Mouse (Mus musculus) embryo, embryonic 9.5 days (tissue): ENCODE data around the gene Tnfaip8l3.
A peak's percentile ranks its signal among the peaks of the same experiment; 100 is the strongest.
"Not testable (repeated sequence)": the region's sequence is repeated elsewhere in the genome, so short reads cannot be mapped to it uniquely, and the experiment has no call there.

Experiments
- DNase-seq: peaks from one replicate; pipeline ENCODE4 v3.0.0-alpha.2; 2017; ENCODE audit errors: extremely low spot score

The Tnfaip8l3 gene

GRCm38 (mm10) chr9:54068032-54068649 is at the start of gene Tnfaip8l3:
TSS of gene Tnfaip8l3 (minus strand) at chr9:54068388.
- DNase-seq = peak; percentile 55

GRCm38 (mm10) chr9:54112726-54113125 is 44.5 kb upstream of the Tnfaip8l3 start:
- DNase-seq = no peak

DNA sequence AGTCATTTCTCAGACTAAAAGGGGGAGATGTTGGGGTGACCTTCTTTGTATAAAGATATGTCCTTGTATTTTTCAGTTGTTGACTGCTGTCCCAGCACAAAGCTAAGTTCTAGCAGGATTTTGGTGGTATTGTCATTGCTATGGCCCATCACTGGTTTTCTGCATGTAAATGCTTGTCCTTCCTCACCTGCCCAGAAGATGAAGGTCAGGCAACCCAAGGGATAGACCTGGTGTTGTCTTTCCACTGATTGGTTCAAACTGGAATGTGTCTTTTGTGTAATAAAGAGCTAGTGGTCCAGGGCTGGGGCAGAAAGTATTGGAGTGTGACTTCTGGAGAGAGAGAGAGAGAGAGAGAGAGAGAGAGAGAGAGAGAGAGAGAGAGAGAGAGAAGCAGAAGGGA is 30.4 kb upstream of the Tnfaip8l3 start:
- no peak for DNase-seq

DNA sequence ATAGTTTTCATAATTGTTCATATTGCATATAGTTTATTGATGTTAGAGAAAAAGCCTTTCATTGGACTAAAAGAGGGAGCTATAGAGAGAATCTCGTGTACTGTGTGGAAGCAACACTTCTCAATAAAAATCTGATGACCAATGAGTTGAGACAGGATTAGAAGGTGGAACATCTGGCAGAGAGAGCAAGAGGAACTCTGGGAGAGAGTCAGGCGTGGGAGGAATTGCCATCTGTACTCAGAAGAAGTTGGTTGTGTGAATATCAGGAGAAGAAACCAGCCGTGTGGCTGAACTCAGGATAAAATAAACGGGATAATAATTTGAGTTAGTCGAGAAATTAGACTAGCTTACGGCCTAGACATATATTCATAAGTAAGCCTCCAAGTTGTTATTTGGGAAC is 28.9 kb upstream of the Tnfaip8l3 start:
- no peak for DNase-seq

DNA sequence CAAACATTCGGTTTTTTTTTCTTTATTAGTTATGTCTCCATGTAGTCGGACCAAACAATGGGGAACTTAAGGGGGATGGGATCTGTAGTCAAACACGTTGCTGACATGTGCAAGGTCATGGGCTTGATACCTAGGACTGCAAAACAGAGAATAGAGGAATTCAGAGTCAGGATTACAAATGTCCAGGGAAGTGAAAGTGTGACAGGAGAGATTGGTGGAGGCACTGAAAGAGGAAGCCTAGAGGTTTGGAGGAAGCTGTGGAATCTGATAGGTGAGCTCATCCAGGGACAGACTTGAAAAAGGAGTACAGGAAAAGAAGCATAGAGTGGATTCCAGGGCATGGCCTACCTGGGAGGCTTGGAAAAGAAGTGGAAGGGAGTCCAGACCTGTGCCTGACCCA is 16.1 kb upstream of the Tnfaip8l3 start:
- DNase-seq = no peak

- DNase-seq = no peak
Observed at GRCm38 (mm10) chr9:54077740-54078139, 9.6 kb upstream of the Tnfaip8l3 start.

- DNase-seq = no peak
Observed at GRCm38 (mm10) chr9:54074901-54075300, 6.7 kb upstream of the Tnfaip8l3 start.

DNA sequence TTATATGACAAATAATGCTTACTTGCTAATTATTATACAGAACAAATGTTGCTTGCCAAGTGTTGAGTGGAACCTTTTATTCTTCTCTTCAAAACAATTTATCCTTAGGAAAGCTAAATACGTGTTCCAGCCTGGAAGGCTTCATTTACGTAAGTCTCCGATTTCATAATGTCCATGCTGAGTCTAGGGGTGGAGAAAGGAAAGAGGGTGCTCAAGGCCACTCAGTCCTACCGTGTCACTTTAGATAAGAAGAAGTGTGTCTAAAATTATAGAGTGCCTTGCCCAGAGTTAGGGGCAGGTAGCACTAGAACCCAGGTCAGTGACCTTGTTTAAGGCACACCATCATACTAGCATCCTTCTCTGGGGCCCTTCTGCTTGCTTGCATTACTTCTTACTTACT is 5.5 kb upstream of the Tnfaip8l3 start:
- DNase-seq = no peak

- DNase-seq = no peak
Observed at GRCm38 (mm10) chr9:54071474-54072095, 3.4 kb upstream of the Tnfaip8l3 start.

GRCm38 (mm10) chr9:54069204-54069603 is 1.0 kb upstream of the Tnfaip8l3 start:
- no peak for DNase-seq

- peak; percentile 54 for DNase-seq
Observed at GRCm38 (mm10) chr9:54068777-54069176, 589 bp upstream of the Tnfaip8l3 start.

- no peak for DNase-seq
Observed at GRCm38 (mm10) chr9:54067642-54068031, 551 bp downstream of the Tnfaip8l3 start.

DNA sequence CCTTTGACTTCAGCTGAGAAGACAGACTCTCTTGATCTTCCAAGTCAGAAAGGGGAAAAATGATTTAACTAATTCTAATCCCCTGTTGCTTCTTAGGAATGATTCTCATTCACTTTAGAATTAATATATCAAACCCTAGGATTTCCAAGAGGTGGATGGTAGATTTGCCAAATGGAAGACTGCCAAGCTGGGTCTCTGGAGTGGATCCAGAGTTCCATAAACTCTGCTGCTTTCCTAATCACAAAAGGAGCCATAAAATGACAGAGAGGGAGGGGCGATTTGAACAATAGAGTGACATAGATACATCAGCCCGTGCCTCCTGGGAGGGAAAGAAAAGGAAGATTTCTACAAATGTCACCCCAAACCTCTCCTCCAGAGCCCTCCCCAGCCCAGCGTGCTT is 3.4 kb downstream of the Tnfaip8l3 start:
- DNase-seq = no peak

DNA sequence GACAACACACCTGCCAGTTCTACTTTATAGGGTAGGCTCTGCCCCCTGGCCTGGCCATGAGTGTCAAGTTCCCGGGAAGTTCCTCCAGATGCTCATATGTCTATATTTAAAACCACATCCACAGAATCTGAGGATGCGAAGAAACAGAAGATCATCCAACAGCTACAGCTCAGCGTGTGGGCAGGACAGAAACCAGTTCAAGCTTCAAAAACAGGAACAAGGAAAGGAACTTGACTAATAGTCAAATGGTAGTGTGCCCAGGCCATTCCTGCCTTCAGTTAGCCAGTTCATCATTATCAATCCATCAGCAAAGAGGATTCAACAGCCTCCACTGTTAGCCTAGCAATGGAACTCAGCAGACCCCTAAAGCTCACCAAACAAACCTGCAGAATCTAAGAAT is 4.5 kb downstream of the Tnfaip8l3 start:
- DNase-seq = no peak

GRCm38 (mm10) chr9:54061666-54062065 is 6.5 kb downstream of the Tnfaip8l3 start:
- DNase-seq = no peak

DNA sequence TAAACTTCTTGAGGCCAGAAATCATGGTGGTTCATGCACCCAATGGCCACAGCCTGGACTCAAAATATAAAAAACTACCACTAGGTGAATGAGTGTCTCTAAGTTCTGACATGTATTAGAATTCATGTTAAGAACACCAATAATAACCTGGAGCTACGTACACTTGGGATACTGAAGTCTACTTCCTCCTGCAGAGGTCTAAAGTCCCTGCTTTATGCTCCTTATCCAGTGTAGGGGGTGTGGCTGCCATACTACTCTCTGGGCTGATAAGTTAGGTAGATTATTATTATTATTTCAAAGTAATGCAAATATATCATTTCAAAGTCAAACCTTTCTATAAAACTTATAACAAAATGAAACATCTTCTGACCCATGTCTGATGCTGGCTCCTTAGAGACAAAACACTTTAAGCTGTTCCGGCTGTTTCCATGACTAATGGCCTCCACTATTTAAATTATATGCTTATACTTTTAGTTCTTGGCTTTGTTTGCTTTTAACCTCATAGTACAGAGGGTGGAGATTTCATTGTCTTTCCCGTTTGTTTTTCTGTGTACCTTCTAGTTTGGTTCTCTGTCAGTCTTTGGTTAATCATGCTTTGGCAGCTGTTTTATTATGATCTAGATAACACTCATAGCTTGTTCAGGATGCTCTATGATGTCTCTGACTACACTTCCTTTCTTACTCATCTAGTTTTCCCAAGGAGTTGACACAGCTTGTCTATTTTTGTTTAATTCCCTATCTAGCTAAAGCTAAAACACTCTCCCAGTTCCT is 16.7 kb downstream of the Tnfaip8l3 start:
- DNase-seq = no peak

DNA sequence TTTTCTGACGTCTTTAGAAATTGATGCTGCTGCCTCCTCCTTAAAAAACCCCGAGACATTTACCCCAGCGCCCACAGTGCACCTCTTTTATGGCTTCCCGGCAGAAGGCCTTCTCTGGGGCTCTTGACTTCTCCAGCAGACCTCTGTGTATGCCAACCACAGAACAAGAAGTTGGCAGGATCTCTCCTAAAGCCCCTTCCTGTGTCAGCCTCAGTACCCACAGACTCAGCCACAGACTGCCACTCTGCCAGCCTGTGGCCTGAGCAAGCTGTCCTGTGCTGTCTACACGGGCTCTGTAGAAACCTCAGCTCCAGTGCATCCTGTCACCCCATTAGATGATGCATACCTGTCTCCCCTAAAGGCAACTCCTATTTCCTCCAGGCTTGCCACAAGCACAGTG is 19.2 kb downstream of the Tnfaip8l3 start:
- no peak for DNase-seq

- DNase-seq = no peak
Observed at GRCm38 (mm10) chr9:54043067-54043466, 25.1 kb downstream of the Tnfaip8l3 start.

DNA sequence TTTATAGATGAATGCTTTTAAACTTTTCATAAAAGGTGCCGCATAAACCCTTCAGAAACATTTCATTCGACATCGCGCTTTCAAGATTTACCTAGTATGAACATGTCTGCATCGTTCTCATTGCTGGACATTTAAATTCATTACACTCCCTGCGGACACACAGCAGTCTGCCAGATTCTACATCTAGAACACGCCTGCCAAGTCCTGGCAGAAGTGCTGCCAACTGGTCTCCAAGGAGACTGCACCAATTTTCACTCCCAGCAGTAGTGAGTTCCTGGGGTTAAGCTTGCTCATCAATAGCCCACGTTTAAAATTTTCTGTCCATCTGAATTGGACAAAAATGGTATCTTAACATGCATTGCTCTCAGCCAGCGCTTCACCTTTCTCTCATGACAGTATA is 30.5 kb downstream of the Tnfaip8l3 start:
- DNase-seq = no peak

DNA sequence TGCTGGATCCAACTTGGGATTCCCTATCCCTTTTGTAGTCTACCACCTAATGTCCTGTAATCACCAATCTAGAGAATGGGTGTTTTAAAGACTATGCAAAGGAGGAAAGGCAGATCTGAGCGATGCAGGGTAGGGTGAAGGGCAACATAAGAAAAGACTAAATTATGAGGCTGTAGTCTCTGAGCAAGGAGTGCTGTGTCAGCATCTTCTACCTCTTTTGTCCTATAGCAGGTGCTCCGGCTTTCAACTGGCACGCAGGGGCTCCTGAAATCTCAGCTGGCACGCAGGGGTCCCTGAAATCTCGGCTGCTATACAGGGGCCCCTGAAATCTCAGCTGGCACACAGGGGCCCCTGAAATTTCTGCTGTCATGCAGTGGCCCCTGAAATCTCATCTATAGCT is 33.5 kb downstream of the Tnfaip8l3 start:
- no peak for DNase-seq

- DNase-seq = no peak
Observed at GRCm38 (mm10) chr9:54022795-54023194, 45.4 kb downstream of the Tnfaip8l3 start.

GRCm38 (mm10) chr9:53994528-53994927 is 73.7 kb downstream of the Tnfaip8l3 start:
- DNase-seq = no peak

DNA sequence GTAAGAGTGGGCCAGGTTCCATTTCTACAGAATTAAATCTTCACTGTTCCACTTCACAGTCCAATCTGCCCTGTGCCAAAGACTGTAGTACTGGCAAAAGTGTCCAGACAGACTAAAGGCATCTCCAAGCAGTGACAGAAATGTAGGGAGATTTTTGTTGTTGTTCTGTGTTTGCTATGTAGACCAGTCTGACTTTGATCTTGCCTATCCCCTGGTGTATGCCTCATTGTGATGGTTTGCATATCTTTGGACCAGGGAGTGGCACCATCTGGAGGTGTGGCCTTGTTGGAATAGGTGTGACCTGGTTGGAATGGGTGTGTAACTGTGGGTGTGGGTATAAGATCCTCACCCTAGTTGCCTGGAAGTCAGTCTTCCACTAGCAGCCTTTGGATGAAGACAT is 75.6 kb downstream of the Tnfaip8l3 start:
- not testable (repeated sequence) for DNase-seq
